19 mouse cellular contexts compared by ENCODE assay signal in genomic region chr1:153007292-153007691, GRCm38 (mm10). TPM values are rescaled to one million over a fixed set of nuclear protein-coding genes. Genes with fewer than 3 reads are reported as not detected.
A peak's percentile ranks its signal among the peaks of the same experiment; 100 is the strongest.
DNase-seq lines count a peak whose midpoint lies in the region; TF ChIP-seq lines count a peak whose summit lies in the region.
"Had no signal": no experiment of that assay in that cellular context is flagged by ENCODE, and none has a peak within 500 bp of the region (broad histone marks: within the 10 kb centered on the region; RNA-seq: fewer than 3 reads in every experiment).

No protein-coding gene starts in this region.

- no peaks in the 10 kb centered on the region for H3K27me3 ChIP-seq in cerebellum, adult 2 months (ENCODE audit: control insufficient read depth, insufficient read depth, low read length)
- H3K27me3 ChIP-seq in ES-Bruce4 (ENCODE audit: control insufficient read depth, insufficient read depth, low read length, poor library complexity, severe bottlenecking): no peaks in the 10 kb centered on the region
- H3K27me3 ChIP-seq: embryonic facial prominence, embryonic 13.5 days; embryonic facial prominence, embryonic 15.5 days; Patski had no signal

- no peak for TF ChIP-seq POLR2A in cerebellum, adult 2 months (IDR thresholded peaks at IDR 0.05; ENCODE audit: borderline replicate concordance, insufficient read depth, low read length)
- TF ChIP-seq POLR2A in ES-Bruce4 (IDR thresholded peaks at IDR 0.05; ENCODE audit: insufficient read depth, low read length): no peak

- H3K9me3 ChIP-seq in ES-Bruce4 (replicated peaks; ENCODE audit: control insufficient read depth, insufficient read depth, low read length, poor library complexity, severe bottlenecking): no peaks in the 10 kb centered on the region
- no peaks in the 10 kb centered on the region for H3K9me3 ChIP-seq in ES-E14 (ENCODE audit: control insufficient read depth, insufficient read depth, low read depth, low read length)
- H3K9me3 ChIP-seq: embryonic facial prominence, embryonic 13.5 days; embryonic facial prominence, embryonic 15.5 days; forebrain, embryonic 10.5 days; forebrain, embryonic 12.5 days had no signal

- WGBS in cerebellum, adult 2 months: 92% methylated on average over 5 of the region's 5 CpGs

- no peak for TF ChIP-seq EP300 in ES-Bruce4 (IDR thresholded peaks at IDR 0.05; ENCODE audit: insufficient read depth, low read depth, low read length)

- H3K4me1 ChIP-seq in cerebellum, adult 2 months (ENCODE audit: control insufficient read depth, insufficient read depth, low read length): peaks cover 45% of the 10 kb centered on the region
- H3K4me1 ChIP-seq in ES-Bruce4 (ENCODE audit: control insufficient read depth, insufficient read depth, low read length): peaks cover 7% of the 10 kb centered on the region
- peaks cover 26 to 30% of the 10 kb centered on the region in 2 experiments for H3K4me1 ChIP-seq in ES-E14 (ENCODE audit: control insufficient read depth in 2 of 2, insufficient read depth in 2 of 2, low read length in 2 of 2, poor library complexity in 1 of 2)

- peak overlapping the region; percentile 61 for H3K27ac ChIP-seq in cerebellum, adult 2 months (ENCODE audit: insufficient read depth, low read length)
- H3K27ac ChIP-seq in ES-Bruce4 (ENCODE audit: insufficient read depth, low read length): peak overlapping the region; percentile 71; the same call in 1 of the 2 replicates
- H3K27ac ChIP-seq in ES-E14 (ENCODE audit: insufficient read depth, low read depth, low read length, poor library complexity, severe bottlenecking): peak overlapping the region; percentile 98; the same call in 1 of the 2 replicates
- H3K27ac ChIP-seq: embryonic facial prominence, embryonic 13.5 days; embryonic facial prominence, embryonic 15.5 days; forebrain, embryonic 10.5 days; forebrain, embryonic 12.5 days had no signal

- H3K9ac ChIP-seq in ES-Bruce4 (ENCODE audit: low read depth, poor library complexity, severe bottlenecking) (peak overlapping the region; percentile 8; the same call in 1 of the 2 replicates), ES-E14 (ENCODE audit: insufficient read depth, low read depth, low read length, poor library complexity, severe bottlenecking) (no peak overlapping the region)
- H3K9ac ChIP-seq: embryonic facial prominence, embryonic 13.5 days; embryonic facial prominence, embryonic 15.5 days; forebrain, embryonic 12.5 days had no signal

- no peak overlapping the region for H3K4me3 ChIP-seq in cerebellum, adult 2 months (replicated peaks; ENCODE audit: insufficient read depth, low read depth, low read length)
- H3K4me3 ChIP-seq in ES-Bruce4 (ENCODE audit: low read depth, low read length): no peak overlapping the region
- no peak overlapping the region for H3K4me3 ChIP-seq in ES-E14 (ENCODE audit: insufficient read depth in 1 of 2, low read depth in 1 of 2, low read length in 2 of 2, poor library complexity in 1 of 2, severe bottlenecking in 1 of 2)
- H3K4me3 ChIP-seq: embryonic facial prominence, embryonic 13.5 days; embryonic facial prominence, embryonic 15.5 days; erythroblast, embryonic 14.5 days; forebrain, embryonic 10.5 days; forebrain, embryonic 12.5 days had no signal

- no peaks in the 10 kb centered on the region for H3K36me3 ChIP-seq in ES-Bruce4 (ENCODE audit: control insufficient read depth, insufficient read depth, low read length, poor library complexity, severe bottlenecking)
- no peaks in the 10 kb centered on the region for H3K36me3 ChIP-seq in ES-E14 (ENCODE audit: control insufficient read depth, insufficient read depth, low read length, poor library complexity, severe bottlenecking)
- H3K36me3 ChIP-seq: embryonic facial prominence, embryonic 13.5 days; embryonic facial prominence, embryonic 15.5 days; forebrain, embryonic 10.5 days; forebrain, embryonic 12.5 days had no signal

- in situ Hi-C loops in ES-E14 (cut with MboI; ENCODE audit: low sequenced_read_pairs in 2 of 2, unreplicated experiment in 2 of 2): no loop called here

- TF ChIP-seq CTCF in cerebellum, adult 2 months (IDR thresholded peaks at IDR 0.05; ENCODE audit: borderline replicate concordance, insufficient read depth, low read depth, low read length): no peak
- TF ChIP-seq CTCF in ES-Bruce4 (IDR thresholded peaks at IDR 0.05; ENCODE audit: low read depth, low read length): no peak

- no peak for DNase-seq in cerebellum, adult 2 months
- no peak for DNase-seq in cerebellum, adult 18-20 months
- no peak for DNase-seq in ES-E14 (ENCODE audit: low read depth, low spot score)
- no peak for DNase-seq in adrenal gland, adult 2 months
- DNase-seq in layer of hippocampus, adult 18-20 months (ENCODE audit: low spot score in 2 of 2): no peak
- DNase-seq: adrenal gland, postnatal 10 days; adrenal gland, postnatal 25 days; cerebellum, adult 8-10 months; cerebellum, adult 9-11 months; cerebellum, postnatal 14 days; cerebellum, postnatal 36 days; embryo, embryonic 11 days had no signal

TF ChIP-seq in ES-E14, 5 proteins besides CTCF, POLR2A, EP300 and RAD21:
- TF ChIP-seq ZC3H11A (IDR thresholded peaks at IDR 0.05; ENCODE audit: borderline replicate concordance, low read depth, low read length) (no peak), ZNF384 (IDR thresholded peaks at IDR 0.05; ENCODE audit: low read depth, low read length) (no peak), HCFC1 (IDR thresholded peaks at IDR 0.05; ENCODE audit: borderline replicate concordance, insufficient read depth, low read length) (no peak), CHD2 (IDR thresholded peaks at IDR 0.05; ENCODE audit: low read depth, low read length) (no peak), MAFK (IDR thresholded peaks at IDR 0.05; ENCODE audit: insufficient read depth, low read depth, low read length) (no peak)
TF ChIP-seq in ES-E14: peak in this region for 0.

RNA-seq across cellular contexts. Expression of gene Nmnat2, which starts 52.5 kb away (rescaled TPM):
- polyA plus RNA-seq in cerebellum, adult 2 months (2012; rRNA removed): 120 and 131 TPM in 2 replicates
- polyA plus RNA-seq in ES-Bruce4 (2011; ENCODE audit: insufficient read depth, insufficient read length, low read depth, missing spikeins): 31.1 and 35.6 TPM in 2 replicates
- total RNA-seq in ES-E14 (2012; rRNA removed): 15.0 and 24.8 TPM in 2 replicates
- 1 to 10 TPM in 1 of 2 experiments, under 1 TPM in 1; 0.78 to 1.1 TPM for total RNA-seq in adrenal gland, adult 2 months (2021)
- polyA plus RNA-seq in adrenal gland, adult 2 months (2012; rRNA removed): 0.84 and 1.0 TPM in 2 replicates
- total RNA-seq in layer of hippocampus, adult 18-20 months (2021): 100 to 1,000 TPM; 136 to 152 TPM
- polyA plus RNA-seq: erythroblast, embryonic 14.5 days had no signal
